Mouse (Mus musculus): ENCODE results near the gene Tmem9b. TPM values are rescaled to one million over a fixed set of nuclear protein-coding genes. Genes with fewer than 3 reads are reported as not detected.

The Tmem9b gene
- polyA plus RNA-seq, 1 experiment from 2014 or later, result 124 TPM

DNA sequence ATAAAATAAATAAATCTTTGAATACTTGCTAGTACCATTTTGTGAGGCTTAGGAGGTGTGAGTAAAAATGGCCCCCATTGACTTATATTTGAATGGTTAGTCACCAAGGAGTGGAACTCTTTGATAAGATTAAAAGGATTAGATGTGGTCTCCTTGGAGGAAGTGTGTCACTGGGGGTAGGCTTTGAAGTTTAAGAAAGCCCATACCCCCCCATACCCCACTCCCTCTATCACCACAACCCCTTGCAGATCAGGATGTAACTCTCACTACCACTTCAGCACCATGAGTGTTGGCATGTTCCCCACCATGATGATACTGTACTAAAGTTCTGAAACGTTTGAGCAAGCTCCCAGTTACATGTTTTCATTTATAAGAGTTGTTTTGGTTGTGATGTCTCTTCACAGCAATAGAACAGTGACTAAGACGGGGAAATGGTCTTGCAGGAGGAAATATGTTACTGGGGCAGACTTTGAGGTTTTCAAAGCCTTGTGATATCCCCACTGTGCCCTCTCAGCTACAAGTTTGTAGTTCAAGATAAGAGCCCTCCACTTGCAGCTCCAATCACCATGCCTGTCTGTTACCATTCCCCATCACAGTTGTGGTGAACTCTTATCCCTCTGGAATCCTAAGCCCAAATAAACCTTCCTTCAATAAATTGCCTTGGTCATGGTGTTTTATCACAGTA lies 16.2 kb upstream of the Tmem9b start:
- H3K9ac ChIP-seq, result no peak overlapping the region
- no peak overlapping the region for H3K4me3 ChIP-seq
- 64% methylated on average over 2 of the region's 2 CpGs for WGBS
- H3K36me3 ChIP-seq, result no peaks in the 10 kb centered on the region
- no peak for ATAC-seq (ENCODE audit: low FRiP score, low read depth)
- H3K4me1 ChIP-seq (replicated peaks), result no peaks in the 10 kb centered on the region
- no peak overlapping the region for H3K4me2 ChIP-seq
- H3K27ac ChIP-seq (replicated peaks), result no peak overlapping the region
- 0 out of 2 replicates have a peak, but pooled peaks cover 4% of the 10 kb centered on the region for H3K9me3 ChIP-seq
- no peaks in the 10 kb centered on the region for H3K27me3 ChIP-seq

DNA sequence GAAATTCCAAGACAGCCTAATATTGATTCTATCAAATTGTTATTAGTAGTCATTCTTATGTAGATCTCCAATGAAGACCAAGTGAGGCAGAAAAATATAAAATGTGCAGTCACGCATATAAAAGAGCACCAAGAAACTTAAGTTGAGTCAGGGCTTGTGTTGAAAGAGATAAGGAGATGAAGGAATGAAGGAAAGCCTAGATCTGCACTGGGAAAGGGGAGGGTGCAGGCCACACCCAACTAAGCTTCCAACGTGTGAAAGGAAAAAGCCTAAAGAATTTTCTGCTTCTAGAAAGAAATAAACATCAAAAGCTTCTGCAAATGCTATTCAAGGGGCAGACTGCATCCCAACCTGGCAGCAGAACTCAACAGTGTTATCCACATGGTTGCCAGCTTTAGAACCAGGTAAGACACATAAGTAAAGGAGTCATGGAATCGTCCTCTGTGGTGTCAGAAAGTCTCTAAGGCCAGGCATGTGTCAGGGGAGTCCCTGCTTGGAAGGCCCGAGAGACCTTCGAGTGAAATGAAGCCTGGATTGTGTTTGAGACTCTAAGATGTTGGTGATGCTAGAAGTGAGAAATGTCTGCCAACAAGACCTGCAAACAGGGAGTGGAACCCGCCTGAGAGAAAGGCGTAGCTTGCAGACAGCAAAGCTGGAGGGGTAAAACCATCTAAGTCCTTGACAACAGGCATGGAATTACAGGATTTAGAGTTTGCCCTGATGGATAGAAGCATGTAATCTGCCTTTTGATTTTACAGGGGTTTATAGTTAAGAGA lies 15.1 kb upstream of the Tmem9b start:
- no peaks in the 10 kb centered on the region for H3K4me1 ChIP-seq (replicated peaks)
- no peak overlapping the region for H3K4me3 ChIP-seq
- no peaks in the 10 kb centered on the region for H3K27me3 ChIP-seq
- no peak for ATAC-seq (ENCODE audit: low FRiP score, low read depth)
- H3K4me2 ChIP-seq, result no peak overlapping the region
- no peak overlapping the region for H3K27ac ChIP-seq (replicated peaks)
- no peak overlapping the region for H3K9ac ChIP-seq
- H3K9me3 ChIP-seq, result 0 out of 2 replicates have a peak, but pooled peaks cover 4% of the 10 kb centered on the region
- 89% methylated on average over 7 of the region's 7 CpGs for WGBS
- no peaks in the 10 kb centered on the region for H3K36me3 ChIP-seq

DNA sequence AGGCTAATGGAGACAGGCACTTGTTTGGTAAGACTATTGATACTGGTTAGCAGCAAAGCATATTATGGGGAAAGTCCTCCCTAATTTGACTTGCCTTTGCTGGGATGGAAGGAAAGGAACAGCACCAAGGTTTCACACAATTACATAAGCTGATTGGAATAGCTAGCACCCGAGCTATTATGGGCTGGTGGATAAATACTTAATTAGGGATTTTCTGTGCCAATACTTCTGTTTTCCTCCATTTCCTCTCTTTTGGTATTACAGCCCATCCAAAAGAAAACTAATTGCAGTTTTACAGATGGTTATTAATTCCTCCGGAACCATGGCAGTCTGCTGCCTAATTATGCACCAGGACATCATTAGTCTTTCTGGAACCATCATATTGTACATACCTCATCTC lies 11.3 kb upstream of the Tmem9b start:
- WGBS, result 70% methylated on average over 2 of the region's 2 CpGs
- ATAC-seq (ENCODE audit: low FRiP score, low read depth), result no peak
- Histone ChIP-seq H3K27me3 (no peaks in the 10 kb centered on the region), H3K4me1 (replicated peaks) (no peaks in the 10 kb centered on the region), H3K9me3 (0 out of 2 replicates have a peak, but pooled peaks cover 4% of the 10 kb centered on the region), H3K4me3 (no peak overlapping the region), H3K4me2 (no peak overlapping the region), H3K9ac (no peak overlapping the region), H3K27ac (replicated peaks) (no peak overlapping the region), H3K36me3 (no peaks in the 10 kb centered on the region)

DNA sequence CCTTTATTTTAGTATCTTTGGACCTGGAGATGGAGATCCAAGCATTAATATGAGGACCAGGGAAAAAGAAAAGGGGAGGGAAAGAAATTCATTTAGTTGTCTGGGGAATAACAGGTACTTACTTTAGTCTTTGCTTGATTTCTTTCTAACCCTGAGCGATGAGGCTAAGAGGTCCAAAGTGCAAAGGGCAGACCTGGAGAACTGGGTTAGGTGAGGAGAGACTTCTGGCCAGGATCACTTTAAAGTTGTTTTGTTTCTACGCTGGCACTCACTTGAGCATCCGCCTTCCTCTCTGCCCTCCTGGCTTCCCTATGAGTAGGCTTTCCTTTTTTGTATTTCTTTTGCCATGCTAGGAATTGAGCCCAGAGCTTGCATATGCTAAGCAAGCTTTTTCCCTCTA lies 3.6 kb upstream of the Tmem9b start:
- WGBS, result 92% methylated on average over 3 of the region's 3 CpGs

DNA sequence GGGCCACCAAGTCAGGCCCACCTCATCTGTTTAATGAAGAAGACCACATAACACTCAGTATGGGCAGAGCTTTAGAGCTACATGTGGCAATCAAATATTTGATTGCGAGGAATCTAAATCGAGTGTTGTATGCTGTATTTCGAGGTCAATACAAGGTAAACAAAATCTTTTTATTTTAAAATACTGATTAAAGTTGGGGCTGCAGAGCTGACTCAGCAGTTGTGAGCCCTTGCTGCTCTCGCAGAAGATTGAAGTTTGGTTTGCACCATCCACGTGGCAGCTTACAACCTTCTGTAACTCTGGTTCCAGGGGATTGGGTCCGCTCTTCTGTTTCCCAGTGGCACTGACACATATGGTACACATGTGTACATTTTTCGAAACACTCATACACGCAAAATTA lies 1.4 kb upstream of the Tmem9b start:
- WGBS, result 94% methylated on average over 8 of the region's 8 CpGs
- Histone ChIP-seq H3K4me1 (replicated peaks) (peaks cover 27% of the 10 kb centered on the region), H3K4me2 (no peak overlapping the region), H3K27me3 (no peaks in the 10 kb centered on the region), H3K9me3 (no peaks in the 10 kb centered on the region), H3K4me3 (no peak overlapping the region), H3K36me3 (no peaks in the 10 kb centered on the region; the same call in 1 of the 2 replicates), H3K27ac (replicated peaks) (no peak overlapping the region), H3K9ac (no peak overlapping the region)
- ATAC-seq (ENCODE audit: low FRiP score, low read depth), result no peak

More for the DNA sequence above, 3.6 kb upstream of the Tmem9b start:
- no peaks in the 10 kb centered on the region for H3K27me3 ChIP-seq
- no peaks in the 10 kb centered on the region for H3K36me3 ChIP-seq
- peaks cover 16% of the 10 kb centered on the region for H3K4me1 ChIP-seq (replicated peaks)
- no peak overlapping the region for H3K4me2 ChIP-seq
- no peak overlapping the region for H3K4me3 ChIP-seq
- no peak for ATAC-seq (ENCODE audit: low FRiP score, low read depth)
- no peak overlapping the region for H3K9ac ChIP-seq
- H3K27ac ChIP-seq (replicated peaks), result no peak overlapping the region
- no peaks in the 10 kb centered on the region for H3K9me3 ChIP-seq

DNA sequence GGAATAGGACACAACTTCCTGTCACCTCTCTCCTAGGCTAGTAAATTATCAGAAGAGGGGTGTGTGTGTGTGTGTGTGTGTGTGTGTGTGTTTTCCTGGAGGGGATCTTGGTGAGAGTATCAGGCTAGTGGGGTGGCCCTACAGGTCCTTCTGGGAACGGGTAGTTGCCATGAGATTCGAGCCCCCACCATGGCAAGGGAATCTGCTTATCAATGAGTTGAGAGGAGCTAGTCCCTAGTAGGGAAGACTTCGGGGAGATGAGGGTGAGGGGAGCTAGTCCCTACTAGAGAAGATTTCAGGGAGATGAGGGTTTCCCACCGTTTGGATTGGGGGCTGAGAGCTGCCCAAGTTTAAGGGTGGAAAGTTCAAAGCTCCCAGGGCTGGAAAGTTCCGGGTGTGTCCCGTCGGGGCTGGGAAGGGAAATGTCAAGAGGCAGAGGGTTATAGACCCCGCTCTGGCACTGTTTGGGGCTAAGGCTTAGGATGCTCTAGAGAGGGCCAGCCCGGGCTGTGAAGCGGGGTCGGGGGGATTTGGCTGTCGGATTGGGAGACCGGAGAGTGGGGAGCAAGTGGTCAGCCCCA lies 1.2 kb downstream of the Tmem9b start:
- Histone ChIP-seq H3K9ac (peak overlapping the region; percentile 92), H3K4me1 (replicated peaks) (peaks cover 27% of the 10 kb centered on the region), H3K9me3 (no peaks in the 10 kb centered on the region), H3K4me2 (peak overlapping the region; percentile 91), H3K27me3 (no peaks in the 10 kb centered on the region), H3K4me3 (peak overlapping the region; percentile 87), H3K27ac (replicated peaks) (peak overlapping the region; percentile 89), H3K36me3 (peaks cover 1% of the 10 kb centered on the region)
- 3% methylated on average over 13 of the region's 13 CpGs for whole genome bisulfite sequencing
- peak; percentile 8; the same call in 1 of the 2 replicates for ATAC-seq (ENCODE audit: low FRiP score, low read depth)

DNA sequence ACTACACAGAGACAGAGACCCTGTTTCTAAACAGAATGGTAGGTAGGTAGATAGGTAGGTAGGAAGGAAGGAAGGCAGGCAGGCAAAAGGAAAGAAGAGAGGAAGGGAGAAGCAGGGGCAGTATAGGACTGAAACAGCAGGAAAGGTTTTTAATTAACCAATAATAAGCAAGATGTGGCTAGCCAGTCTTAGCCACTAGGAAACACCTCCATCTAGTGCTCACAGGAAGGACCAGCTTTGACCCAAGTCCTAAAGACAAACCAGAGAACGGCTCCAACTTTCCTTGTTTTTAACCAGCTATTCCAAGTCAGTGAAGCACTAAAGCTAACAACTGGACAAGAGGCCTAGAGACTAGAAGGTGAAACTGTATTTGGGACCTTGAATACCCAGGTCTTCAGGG lies 4.9 kb downstream of the Tmem9b start:
- no peak overlapping the region for H3K9ac ChIP-seq
- no peaks in the 10 kb centered on the region for H3K27me3 ChIP-seq
- ATAC-seq (ENCODE audit: low FRiP score, low read depth), result no peak
- WGBS, result 58% methylated on average over 1 of the region's 1 CpGs
- H3K27ac ChIP-seq (replicated peaks), result no peak overlapping the region
- peaks cover 32% of the 10 kb centered on the region for H3K36me3 ChIP-seq
- H3K4me1 ChIP-seq (replicated peaks), result peaks cover 15% of the 10 kb centered on the region
- no peaks in the 10 kb centered on the region for H3K9me3 ChIP-seq
- H3K4me2 ChIP-seq, result no peak overlapping the region
- H3K4me3 ChIP-seq, result no peak overlapping the region

DNA sequence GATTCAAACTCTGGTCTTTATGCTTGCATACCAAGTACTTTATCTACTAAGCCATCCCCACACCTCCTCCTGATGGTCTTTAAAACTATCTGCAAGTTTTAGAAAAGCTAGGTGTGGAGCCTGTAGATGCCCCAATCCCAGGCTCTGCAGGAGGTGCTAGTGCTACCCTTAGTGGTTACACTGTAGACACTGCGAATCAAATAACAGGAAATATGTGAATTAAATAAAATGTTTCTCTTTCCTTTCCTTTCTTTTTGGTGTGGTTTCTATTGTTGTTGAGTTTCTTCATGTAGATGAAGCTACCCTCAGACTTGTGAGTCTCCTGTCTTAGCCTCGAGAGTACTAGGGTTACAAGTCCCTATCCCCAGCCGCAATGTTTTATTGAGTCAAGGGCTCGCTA lies 11.0 kb downstream of the Tmem9b start:
- Histone ChIP-seq H3K9ac (no peak overlapping the region), H3K4me1 (replicated peaks) (no peaks in the 10 kb centered on the region), H3K27ac (replicated peaks) (no peak overlapping the region), H3K4me2 (no peak overlapping the region), H3K9me3 (no peaks in the 10 kb centered on the region), H3K36me3 (peaks cover 84% of the 10 kb centered on the region), H3K27me3 (no peaks in the 10 kb centered on the region), H3K4me3 (no peak overlapping the region)
- 91% methylated on average over 4 of the region's 4 CpGs for WGBS
- ATAC-seq (ENCODE audit: low FRiP score, low read depth), result no peak

DNA sequence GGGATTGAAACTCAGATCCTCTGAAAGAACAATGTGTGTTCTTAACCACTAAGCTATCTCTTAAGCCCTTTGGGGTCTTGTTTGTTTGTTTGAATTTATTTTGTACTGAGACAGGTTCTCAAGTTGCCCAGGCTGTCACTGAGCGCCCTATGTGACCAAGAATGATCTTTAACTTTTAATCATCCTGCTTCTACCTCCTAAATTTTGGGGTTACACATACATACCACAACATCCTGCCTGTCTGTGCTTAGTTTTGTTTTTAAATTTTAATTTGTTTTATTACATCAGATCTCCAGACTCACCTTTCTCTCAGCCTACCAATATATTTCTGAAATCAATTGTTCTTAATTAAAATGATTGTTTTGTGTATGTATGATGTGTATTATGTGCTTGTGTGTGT lies 11.6 kb downstream of the Tmem9b start:
- H3K4me1 ChIP-seq (replicated peaks), result no peaks in the 10 kb centered on the region
- H3K27ac ChIP-seq (replicated peaks), result no peak overlapping the region
- no peak overlapping the region for H3K4me3 ChIP-seq
- peaks cover 84% of the 10 kb centered on the region for H3K36me3 ChIP-seq
- 93% methylated on average over 1 of the region's 1 CpGs for WGBS
- no peak overlapping the region for H3K9ac ChIP-seq
- ATAC-seq (ENCODE audit: low FRiP score, low read depth), result no peak
- no peaks in the 10 kb centered on the region for H3K9me3 ChIP-seq
- no peaks in the 10 kb centered on the region for H3K27me3 ChIP-seq
- H3K4me2 ChIP-seq, result no peak overlapping the region

DNA sequence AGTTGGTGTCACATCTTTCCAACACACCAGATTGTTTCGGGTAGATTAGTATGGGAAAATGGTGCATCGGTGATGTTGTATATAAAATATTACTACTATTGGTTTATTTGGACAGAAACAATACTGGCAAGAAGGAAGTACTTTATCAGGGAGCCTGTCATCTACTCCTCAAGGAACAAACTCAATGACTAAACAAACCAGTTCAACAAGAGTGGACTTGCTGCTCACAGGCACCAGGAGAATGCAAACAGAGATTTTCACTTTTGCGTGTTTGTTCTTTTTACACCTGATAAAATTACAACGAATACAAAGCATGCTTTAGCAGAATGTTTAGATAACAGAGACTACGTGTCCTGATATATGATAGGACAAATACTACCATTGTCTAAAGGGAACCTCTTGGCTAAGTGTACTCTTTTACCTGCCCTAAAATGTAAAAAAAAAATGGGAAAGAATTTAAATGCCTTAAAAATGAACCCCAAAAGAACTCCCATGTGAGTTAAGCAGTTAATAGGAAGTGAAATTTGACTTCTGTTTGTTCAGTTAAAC lies 12.8 kb downstream of the Tmem9b start:
- no peaks in the 10 kb centered on the region for H3K27me3 ChIP-seq
- no peak overlapping the region for H3K27ac ChIP-seq (replicated peaks)
- WGBS, result 93% methylated on average over 5 of the region's 5 CpGs
- no peak overlapping the region for H3K4me3 ChIP-seq
- H3K4me2 ChIP-seq, result no peak overlapping the region
- H3K36me3 ChIP-seq, result peaks cover 83% of the 10 kb centered on the region
- no peaks in the 10 kb centered on the region for H3K4me1 ChIP-seq (replicated peaks)
- no peaks in the 10 kb centered on the region for H3K9me3 ChIP-seq
- H3K9ac ChIP-seq, result no peak overlapping the region
- ATAC-seq (ENCODE audit: low FRiP score, low read depth), result no peak

DNA sequence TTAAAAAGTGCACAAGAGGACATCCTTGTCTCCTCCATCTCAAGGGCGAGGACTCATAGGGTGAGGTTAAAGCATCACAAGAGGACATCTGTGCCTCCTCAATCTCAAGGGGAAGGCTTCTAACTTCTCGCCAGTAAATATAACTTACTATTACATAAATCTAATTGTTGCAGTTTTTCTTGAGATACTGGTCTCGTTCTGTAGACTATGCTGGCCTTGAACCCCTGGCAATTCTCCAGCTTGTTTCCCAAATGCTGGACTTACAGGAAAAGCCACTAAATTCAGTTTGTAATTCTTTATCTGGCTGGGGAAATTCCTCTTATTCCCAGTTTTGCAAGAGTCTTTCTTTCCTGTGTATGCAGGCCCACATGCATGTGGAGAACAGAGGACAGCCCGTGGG lies 17.9 kb downstream of the Tmem9b start:
- no peak overlapping the region for H3K9ac ChIP-seq
- no peak overlapping the region for H3K27ac ChIP-seq (replicated peaks)
- no peak overlapping the region for H3K4me2 ChIP-seq
- H3K9me3 ChIP-seq, result no peaks in the 10 kb centered on the region
- H3K36me3 ChIP-seq, result peaks cover 46% of the 10 kb centered on the region
- no peaks in the 10 kb centered on the region for H3K4me1 ChIP-seq (replicated peaks)
- WGBS, result 93% methylated on average over 4 of the region's 4 CpGs
- no peak for ATAC-seq (ENCODE audit: low FRiP score, low read depth)
- H3K27me3 ChIP-seq, result no peaks in the 10 kb centered on the region
- no peak overlapping the region for H3K4me3 ChIP-seq

DNA sequence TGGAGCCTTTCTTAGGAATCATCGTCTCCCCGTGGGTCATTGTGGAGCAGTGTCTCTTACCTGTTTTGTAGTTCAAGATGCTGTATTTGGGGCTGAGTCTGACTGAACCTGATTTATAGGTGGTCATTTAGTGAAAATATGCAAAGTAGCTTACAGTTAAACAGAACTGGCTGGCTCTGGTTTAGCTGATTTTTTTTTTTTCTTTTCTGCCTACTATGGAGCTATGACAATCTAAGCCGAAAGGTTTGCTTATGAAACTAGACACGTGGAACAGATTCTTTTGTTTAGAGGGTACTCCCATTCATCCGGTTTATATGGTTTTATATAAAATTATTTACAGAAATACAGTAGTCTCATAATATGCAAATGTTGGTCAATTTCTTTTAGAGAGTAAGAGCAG lies 21.0 kb downstream of the Tmem9b start, which contains the start of gene Ascl3:
Gene Ascl3, minus strand, starts transcription at position 101 of the 400 bp plus-strand sequence.
- no peaks in the 10 kb centered on the region for H3K27me3 ChIP-seq
- H3K27ac ChIP-seq (replicated peaks), result no peak within 1 kb of the TSS
- no peak within 1 kb of the TSS for H3K4me2 ChIP-seq
- no peak within 1 kb of the TSS for H3K9ac ChIP-seq
- H3K4me1 ChIP-seq (replicated peaks), result no peaks in the 10 kb centered on the region
- no peak within 1 kb of the TSS for H3K4me3 ChIP-seq
- WGBS, result 80% methylated on average over 5 of the region's 5 CpGs
- no peaks in the 10 kb centered on the region for H3K9me3 ChIP-seq
- ATAC-seq (ENCODE audit: low FRiP score, low read depth), result no peak
- H3K36me3 ChIP-seq, result peaks cover 19% of the 10 kb centered on the region
